Mouse (Mus musculus): ENCODE data around the gene Hal.
"Not testable (repeated sequence)": the region's sequence is repeated elsewhere in the genome, so short reads cannot be mapped to it uniquely, and the experiment has no call there.

Hal gene

DNA sequence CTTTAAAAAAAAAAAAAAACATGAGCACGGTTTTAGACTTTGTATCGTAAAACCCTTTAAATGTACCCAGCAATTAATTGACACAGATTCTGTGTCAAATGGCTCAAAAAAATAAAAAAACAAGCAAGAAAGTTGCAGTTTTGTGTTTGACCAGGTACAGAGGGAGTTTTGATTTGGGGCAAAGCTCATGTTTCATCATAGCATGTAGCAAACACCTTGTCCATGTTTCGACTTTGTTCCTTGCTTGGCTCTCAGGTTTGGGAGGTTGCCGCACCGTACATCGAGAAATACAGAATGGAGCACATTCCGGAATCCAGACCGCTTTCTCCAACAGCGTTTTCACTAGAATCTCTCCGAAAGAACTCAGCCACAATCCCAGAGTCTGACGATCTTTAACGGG, 27.4 kb downstream of the Hal start:
- no peak for DNase-seq (ENCODE audit: low read depth, low spot score)

GRCm38 (mm10) chr10:93517754-93518153, 29.2 kb downstream of the Hal start:
- no peak for DNase-seq (ENCODE audit: low read depth, low spot score)

GRCm38 (mm10) chr10:93518186-93518585, 29.6 kb downstream of the Hal start:
- DNase-seq (ENCODE audit: low read depth, low spot score) = no peak

GRCm38 (mm10) chr10:93518620-93519019, 30.1 kb downstream of the Hal start:
- no peak for DNase-seq (ENCODE audit: low read depth, low spot score)

GRCm38 (mm10) chr10:93519159-93519558, 30.6 kb downstream of the Hal start:
- no peak for DNase-seq (ENCODE audit: low read depth, low spot score)

DNA sequence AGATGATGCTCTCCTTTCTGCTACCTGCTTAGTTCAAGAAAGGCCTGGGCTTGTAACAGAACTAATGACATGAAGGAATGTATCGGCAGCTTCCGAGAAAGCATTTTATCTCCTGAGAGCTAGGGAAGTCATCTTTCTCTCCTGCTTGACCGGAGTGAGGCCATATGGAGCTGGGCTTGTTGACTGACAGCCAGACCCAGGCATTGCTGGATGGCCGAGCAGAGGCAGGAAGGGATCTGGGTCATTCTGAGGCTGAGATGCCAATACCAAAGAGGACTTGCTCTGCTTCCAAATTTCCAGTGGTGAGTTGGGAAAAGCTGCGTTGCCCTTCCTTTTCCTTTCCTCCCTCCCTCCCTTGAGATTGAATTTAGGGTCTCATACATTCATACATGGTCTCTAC, 31.2 kb downstream of the Hal start:
- no peak for DNase-seq (ENCODE audit: low read depth, low spot score)

GRCm38 (mm10) chr10:93520994-93521393, 32.4 kb downstream of the Hal start:
- DNase-seq (ENCODE audit: low read depth, low spot score) = no peak

DNA sequence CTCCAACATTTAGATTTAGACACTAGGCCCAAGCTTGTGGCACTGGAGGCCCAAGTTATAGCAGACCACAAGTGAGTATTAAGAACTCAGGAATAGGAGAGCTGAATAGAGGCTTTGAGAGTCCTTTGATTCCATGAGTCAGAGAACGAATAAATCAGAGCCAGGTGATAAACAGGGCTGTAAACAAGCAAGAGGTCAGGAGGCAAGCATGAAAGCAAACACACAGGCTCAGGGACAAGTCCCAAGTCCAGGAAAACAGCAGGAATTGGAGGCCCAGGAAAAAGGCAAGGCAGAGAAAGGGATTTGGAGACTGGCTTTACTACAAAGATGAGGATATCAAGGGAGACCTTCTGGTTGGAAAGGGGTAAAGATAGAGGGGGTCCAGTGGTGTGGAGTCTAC, 36.8 kb downstream of the Hal start:
- no peak for DNase-seq (ENCODE audit: low read depth, low spot score)

GRCm38 (mm10) chr10:93538287-93538686, 49.7 kb downstream of the Hal start:
- no peak for DNase-seq (ENCODE audit: low read depth, low spot score)

DNA sequence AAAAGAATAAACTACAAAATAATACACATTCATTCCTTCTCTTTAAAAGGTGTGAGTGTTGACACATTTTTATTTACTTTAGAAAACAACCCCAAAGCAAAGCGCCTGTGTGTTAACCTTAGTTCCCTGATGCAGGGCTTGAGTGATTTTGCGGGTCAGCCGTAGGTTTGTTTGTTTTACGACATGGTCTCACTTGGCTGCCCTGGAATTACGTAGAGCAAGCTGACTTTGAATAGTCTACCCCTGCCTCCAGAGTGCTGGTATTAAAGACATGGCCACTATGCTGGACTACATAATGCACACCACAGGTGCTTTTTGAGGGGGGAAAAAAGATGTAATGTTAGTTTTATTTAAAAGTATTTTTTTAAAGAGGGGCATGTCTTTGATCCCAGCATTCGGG, 50.2 kb downstream of the Hal start:
- DNase-seq (ENCODE audit: low read depth, low spot score) = no peak

DNA sequence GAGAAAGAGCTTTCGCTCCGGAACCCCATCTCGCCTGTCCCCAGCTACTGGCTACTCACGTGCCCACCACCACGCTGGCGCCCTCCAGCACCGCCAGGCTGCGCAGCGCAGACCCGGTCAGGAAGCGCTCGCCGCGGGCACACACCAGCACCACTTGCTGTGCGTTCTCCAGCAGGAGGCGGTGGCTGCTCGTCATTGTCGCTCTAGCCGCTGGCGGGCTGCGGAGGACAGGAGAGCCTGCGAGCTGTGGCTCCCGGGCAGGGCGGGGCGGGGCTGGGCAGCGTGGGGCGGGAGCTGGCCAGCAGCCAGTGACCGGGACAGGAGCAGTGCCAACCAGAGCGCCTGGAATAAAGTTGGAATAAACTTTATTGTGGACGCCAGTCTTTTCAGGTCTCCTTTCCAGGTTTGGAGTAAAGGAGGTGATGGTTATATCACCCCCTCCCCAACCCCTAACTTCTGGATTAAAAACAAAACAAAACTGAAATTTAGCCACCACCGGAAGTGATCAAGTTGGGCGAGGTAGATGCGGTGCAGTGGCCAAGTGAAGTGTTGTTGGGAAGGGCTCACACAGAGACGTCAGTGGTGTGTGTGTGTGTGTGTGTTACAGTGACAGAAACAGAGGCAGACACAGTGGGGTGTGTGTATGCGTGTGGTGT, 51.3 kb downstream of the Hal start, which contains the start of gene Amdhd1:
Gene Amdhd1 (minus strand): TSS at position 259 of the 656 bp plus-strand sequence.
- DNase-seq (ENCODE audit: low read depth, low spot score) = no peak

DNA sequence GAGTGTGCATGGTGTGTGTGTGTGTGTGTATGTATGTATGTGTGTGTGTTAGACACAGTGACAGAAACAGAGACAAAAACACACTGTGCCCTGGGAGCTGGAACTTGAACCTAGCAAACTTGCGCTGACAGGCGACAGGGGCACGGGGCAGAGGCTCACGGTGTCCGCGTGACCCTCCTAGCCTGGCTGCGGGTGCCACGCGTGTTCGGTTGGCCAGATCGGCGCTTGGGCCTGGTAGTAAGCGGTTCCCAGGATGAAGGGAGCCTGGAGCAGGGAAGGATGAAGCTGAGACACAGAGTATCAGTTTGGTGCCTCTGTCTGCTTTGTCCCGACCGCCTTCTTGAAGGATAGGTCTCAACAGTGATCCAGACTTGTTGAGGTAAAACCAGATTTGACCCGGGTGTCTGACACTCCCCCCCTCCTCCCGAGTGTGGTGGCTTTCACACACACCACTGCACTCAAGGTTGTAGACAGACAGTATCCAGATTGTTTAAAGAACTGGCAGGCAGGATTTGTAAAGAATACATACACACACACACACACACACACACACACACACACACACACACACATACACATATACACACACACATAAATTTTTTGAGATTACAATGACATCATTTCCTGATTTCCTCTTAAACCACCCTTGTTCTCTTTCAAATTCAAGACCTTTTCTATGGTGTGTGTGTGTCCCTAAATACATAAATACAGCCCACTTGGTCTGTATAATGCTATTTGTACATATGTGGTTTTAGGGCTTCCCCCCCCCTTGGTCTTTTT, 52.1 kb downstream of the Hal start, which contains the start of gene Ccdc38:
Gene Ccdc38 (plus strand): TSS at position 202 of the 780 bp plus-strand sequence.
- no peak for DNase-seq (ENCODE audit: low read depth, low spot score)

- no peak for DNase-seq (ENCODE audit: low read depth, low spot score)
Observed at GRCm38 (mm10) chr10:93541585-93541984, 53.0 kb downstream of the Hal start.

- DNase-seq (ENCODE audit: low read depth, low spot score) = no peak
Observed at GRCm38 (mm10) chr10:93542356-93542755, 53.8 kb downstream of the Hal start.

DNA sequence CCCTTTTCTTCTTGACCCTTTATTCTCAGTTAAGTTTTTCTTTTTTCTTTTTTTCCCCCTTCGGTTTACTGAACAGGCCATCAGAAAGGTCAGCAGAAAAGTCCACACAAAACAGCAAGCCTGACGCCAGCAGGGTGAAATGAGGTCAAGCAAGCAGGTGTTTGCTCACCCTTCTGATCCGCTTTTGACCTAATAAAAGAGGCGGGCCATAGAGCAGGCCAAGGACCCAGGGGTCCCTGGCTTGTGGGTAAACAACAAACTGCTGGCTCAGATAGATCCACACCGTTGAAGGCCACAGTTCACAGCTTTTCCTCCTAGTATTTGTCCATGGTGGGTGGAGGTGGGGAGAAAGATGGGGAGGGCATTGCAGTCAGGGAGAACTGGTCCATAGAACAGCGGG, 54.6 kb downstream of the Hal start:
- no peak for DNase-seq (ENCODE audit: low read depth, low spot score)

- DNase-seq (ENCODE audit: low read depth, low spot score) = no peak
Observed at GRCm38 (mm10) chr10:93544172-93544571, 55.6 kb downstream of the Hal start.

DNA sequence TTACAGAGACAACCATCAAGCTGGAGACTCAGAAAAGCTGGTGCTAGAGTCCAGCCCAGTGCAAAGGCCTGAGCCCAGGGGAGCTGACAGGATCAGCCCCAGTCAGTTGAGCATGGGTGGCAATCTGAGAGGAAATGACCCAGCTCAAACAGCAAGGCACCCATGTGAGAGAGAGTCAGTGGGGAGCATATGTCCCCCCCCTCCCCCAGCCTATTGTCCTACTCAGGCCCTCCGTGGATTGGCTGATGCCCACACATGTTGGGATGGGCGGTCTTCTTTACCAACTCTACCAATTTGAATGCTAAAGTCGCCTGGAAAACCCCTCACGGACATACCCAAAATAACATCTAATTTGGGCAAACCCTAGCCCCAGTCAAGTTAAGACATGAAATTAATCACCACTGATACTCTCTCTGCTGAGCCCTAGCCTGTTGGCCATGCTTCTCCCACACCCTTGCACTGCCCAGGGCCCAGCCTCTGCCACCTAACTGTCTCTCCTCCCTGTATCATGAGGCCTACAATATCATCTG, 59.2 kb downstream of the Hal start:
- DNase-seq (ENCODE audit: low read depth, low spot score) = no peak

GRCm38 (mm10) chr10:93548991-93549390, 60.4 kb downstream of the Hal start:
- DNase-seq (ENCODE audit: low read depth, low spot score) = peak; percentile 20

DNA sequence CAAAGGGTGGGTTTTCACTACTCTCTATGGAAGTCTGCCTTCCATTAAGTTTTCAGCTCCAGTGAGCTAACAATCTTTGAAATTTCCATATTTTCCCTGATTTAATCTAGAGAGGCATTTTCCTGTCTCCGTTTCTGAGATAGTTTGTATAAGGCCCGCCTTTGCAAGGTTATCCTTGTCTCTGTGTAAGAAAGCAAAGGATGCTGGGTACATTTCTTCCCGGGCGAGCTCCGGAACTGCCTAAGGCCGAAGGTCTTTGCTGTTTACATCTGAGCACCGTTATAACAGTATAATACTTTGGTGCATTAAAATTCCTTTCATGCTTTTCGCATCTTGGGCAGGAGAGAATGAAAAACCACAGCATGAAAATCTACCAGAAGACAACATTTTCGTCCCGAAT, 61.3 kb downstream of the Hal start:
- no peak for DNase-seq (ENCODE audit: low read depth, low spot score)

DNA sequence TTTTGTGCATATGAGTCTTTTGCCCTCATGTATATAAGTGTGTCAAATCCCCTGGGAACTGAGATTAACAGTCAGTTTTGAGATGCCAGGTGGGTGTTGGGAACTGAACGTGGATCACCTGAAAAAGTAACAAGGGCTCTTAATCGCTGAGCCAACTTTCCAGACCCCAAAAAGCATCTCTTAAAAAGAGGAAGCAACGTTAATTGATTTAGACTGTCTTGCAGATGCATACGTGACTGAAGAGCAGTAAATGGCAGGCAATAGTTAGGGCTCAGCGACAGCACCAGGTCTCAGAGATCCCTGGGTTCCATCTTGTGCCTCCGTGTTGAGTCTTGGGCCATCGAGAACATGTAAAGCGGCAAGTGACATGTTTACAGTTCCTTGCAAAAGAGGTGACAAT, 64.0 kb downstream of the Hal start:
- DNase-seq (ENCODE audit: low read depth, low spot score) = no peak

DNA sequence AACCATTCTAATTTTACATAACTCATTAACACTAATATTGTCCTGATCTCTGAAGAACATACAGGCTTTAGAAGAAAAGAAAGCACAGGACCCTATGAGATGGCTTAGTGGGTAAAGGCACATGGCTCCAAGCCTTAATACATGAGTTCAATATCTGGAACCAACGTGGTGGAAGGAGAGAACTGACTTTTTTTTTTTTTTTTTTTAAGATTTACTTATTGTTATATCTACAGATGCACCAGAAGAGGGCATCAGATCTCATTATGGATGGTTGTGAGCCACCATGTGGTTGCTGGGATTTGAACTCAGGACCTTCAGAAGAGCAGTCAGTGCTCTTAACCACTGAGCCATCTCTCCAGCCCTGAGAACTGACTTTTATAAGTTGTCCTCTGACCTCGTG, 69.4 kb downstream of the Hal start:
- DNase-seq (ENCODE audit: low read depth, low spot score) = not testable (repeated sequence)

GRCm38 (mm10) chr10:93559786-93560185, 71.2 kb downstream of the Hal start:
- no peak for DNase-seq (ENCODE audit: low read depth, low spot score)

DNA sequence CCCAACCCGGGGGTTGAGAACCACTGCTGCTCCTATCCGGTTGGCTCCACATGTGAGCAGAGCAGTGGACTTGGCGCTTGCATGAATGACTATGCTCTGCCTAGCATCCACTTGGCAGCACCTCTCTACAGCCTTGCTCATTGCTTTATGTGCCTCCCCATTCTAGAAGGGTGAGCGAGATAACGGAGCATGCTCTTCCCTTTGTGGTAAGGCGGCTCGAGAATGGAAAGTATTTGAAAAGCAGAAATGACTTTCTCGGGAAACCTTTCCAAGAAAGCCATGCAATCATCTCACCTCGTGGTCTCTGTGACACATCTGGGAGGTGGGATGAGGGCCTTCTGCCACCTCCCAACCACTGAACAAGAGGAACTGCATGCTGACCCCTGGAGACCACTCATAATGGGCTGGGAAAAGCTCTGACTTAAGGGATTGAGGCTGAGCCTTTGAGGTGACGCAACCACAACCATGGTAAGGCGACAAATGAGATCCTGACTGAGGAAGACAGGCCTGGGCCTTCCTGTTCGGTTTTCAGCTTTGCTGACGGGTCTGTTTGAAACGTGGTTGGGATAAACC, 76.0 kb downstream of the Hal start:
- no peak for DNase-seq (ENCODE audit: low read depth, low spot score)

Data from brain, embryonic 18.5 days (tissue).